Mouse (Mus musculus): ENCODE measurements at regions not wholly inside any gene's neighbourhood (a gene's known extent, or its start where the extent isn't known, plus 50 kb on each side); places are given as distances from the start of the nearest gene placed in this dataset.
A peak's percentile ranks its signal among the peaks of the same experiment; 100 is the strongest.

GRCm38 (mm10) chr1:152313480-152313879, 73.0 kb downstream of the Tsen15 start:
- DNase-seq (ENCODE audit: low spot score) = no peak
- intact Hi-C loops (cut with DNase I) = no loop called here

GRCm38 (mm10) chr1:152305461-152305860, 81.0 kb downstream of the Tsen15 start:
- intact Hi-C loops (cut with DNase I) = no loop called here

GRCm38 (mm10) chr1:152304487-152305130, 81.9 kb downstream of the Tsen15 start:
- intact Hi-C loops (cut with DNase I) = no loop called here
- no peak for DNase-seq (ENCODE audit: low spot score)

More at GRCm38 (mm10) chr1:152305461-152305860, 81.0 kb downstream of the Tsen15 start:
- DNase-seq (ENCODE audit: low spot score) = no peak

DNA sequence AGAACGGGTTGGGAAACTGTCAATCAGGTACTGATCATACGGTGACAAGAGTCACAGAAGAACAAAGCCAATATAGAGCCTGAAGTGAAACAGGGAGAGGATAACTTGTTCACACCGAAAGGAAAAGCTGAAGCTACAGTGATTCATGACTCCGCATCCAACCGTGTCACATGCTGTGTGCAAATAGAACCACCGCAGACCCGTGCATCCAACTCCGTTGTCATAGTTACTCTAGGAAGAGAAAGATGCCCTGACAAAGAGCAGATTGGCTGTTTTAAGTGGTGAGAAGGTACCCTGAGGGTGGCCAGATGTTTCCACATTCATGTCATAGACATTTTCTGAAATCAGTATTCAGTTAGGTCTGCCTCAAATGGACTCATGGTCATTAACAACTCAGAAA, 85.1 kb downstream of the Tsen15 start:
- no peak for DNase-seq (ENCODE audit: low spot score)
- intact Hi-C loops (cut with DNase I) = no loop called here

- DNase-seq (ENCODE audit: low spot score) = no peak
- intact Hi-C loops (cut with DNase I) = no loop called here
Observed at GRCm38 (mm10) chr1:152292196-152292736, 94.2 kb downstream of the Tsen15 start.

DNA sequence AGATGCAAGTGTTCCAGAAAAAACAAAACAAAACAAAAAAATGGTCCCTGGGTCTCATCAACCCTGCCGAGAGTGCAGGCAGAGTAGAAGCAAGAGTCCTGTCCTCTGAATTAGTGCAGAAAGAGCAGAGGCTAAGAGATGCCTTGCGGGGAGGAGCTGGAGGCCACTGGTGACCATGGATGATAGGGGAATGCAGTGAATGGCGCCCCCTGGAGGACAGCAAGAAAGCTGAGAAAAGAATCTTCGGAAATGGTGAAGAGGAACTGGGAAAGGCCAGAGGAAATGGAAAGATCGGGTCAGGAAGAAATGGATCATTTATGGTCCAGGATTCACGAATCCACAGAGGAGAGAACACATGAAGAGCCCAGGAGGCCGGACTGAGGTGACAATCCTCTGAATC, 95.7 kb downstream of the Tsen15 start:
- intact Hi-C loops (cut with DNase I) = loop anchor here (1.0 to 2.0 kb wide), 2 partner anchors 78 to 470 kb away; no protein-coding TSS in a partner anchor
- DNase-seq (ENCODE audit: low spot score) = peak; percentile 40

DNA sequence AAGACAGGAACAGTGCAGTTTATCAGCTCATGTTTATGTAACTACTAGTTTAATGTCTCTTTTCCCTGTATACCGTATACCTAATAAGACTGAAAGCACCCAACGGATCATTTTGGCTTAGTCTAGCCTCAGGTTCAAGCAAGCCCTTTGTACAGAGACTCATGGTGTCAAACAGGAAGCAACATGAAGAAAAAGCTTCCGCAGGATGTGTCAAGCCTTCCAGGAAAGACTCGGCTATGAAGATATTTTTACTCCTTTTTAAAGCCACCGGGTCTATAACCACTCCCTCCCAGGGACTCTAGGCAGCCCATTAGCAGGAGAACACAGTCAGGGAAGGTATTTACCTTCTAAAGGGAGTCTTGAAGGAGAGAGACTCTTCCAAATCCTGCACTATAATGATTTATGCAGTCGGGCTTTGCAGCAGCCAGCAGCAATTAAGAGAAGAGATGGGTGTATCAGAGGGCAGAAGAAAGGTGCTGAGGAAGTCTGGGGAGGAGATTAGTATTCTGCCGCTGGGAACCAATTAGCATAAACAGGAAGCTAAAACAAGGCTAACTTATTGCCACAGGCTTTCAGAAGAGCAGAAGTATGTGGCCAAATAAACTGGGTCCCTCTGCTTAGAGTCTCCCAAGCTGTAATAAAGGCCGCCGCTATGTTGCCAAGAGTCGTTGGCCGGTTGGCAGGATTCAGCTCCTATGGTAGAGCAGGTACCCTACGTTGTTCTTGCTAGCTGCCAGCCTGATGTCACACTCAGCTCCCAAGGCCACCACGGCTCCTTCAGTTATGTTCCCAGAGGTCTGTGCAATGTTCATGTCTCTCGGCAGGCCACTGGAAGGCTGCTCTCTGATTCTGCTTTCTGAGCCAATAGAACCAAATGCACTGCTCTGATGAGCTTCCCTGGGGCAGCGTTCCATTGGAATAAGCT, 98.7 kb downstream of the Tsen15 start:
- intact Hi-C loops (cut with DNase I) = no loop called here
- DNase-seq (ENCODE audit: low spot score) = no peak

GRCm38 (mm10) chr1:152286677-152287076, 99.8 kb downstream of the Tsen15 start:
- DNase-seq (ENCODE audit: low spot score) = no peak
- intact Hi-C loops (cut with DNase I) = no loop called here

DNA sequence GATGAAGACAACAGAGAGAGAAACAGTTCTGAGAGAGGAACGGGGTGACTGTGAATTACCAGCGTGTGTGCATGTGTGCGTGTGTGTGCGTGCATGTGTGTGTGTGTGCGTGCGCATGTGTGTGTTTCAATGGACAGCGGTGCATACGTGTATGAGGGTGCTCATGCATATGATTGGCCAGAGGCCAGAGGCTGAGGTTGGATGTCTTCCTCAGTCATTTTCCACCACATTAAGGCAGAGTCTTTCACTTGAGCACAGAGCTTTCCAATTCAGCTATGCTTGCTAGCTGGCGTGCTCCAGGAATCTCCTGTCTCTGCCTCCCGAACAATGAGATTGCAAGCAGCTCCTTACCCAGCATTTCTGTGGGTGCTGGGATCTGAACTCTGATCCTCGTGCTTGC, 104.4 kb downstream of the Tsen15 start:
- intact Hi-C loops (cut with DNase I) = no loop called here
- DNase-seq (ENCODE audit: low spot score) = no peak

DNA sequence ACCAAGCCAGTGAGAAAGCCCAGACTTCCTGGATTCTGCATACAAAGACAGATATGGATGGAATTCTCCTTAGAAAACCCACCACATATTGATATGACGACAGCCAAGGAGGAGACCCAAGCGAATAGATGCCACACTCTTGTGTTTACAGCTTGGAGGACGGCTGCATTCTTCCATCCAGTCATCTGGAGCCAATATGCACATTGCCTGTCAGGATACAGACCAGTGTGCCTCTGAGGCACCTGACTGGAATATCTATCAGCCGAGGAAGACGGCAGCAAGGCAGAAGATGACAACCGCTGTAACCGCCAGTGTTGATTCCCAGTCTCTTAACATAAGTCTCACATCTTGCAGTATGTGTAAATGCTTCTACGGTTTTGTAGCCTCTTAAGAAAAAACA, 105.3 kb downstream of the Tsen15 start:
- intact Hi-C loops (cut with DNase I) = no loop called here
- DNase-seq (ENCODE audit: low spot score) = no peak

- intact Hi-C loops (cut with DNase I) = no loop called here
Observed at GRCm38 (mm10) chr1:152280014-152280413, 106.5 kb downstream of the Tsen15 start.

DNA sequence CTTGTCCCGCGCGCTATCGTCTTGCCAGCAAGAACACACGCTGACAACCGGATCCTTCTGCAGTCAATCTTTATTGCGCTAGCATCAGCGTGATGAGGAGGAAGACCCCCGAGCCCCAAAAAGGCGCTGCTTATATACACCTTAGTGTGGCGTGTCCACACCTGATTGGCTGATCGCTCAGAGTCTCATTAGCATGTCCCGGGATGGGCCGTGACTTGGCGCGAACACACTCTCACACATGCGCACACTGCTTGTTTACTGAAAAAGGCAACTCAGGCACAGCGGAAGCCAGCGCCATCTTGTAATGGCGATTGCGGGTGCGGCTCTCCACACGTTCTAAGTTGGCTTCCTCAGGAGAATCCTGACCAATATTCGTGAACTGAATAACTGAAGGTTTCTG, 111.5 kb downstream of the Tsen15 start:
- intact Hi-C loops (cut with DNase I) = no loop called here
- no peak for DNase-seq (ENCODE audit: low spot score)

More at GRCm38 (mm10) chr1:152280014-152280413, 106.5 kb downstream of the Tsen15 start:
- no peak for DNase-seq (ENCODE audit: low spot score)

GRCm38 (mm10) chr1:152273430-152273829, 113.1 kb downstream of the Tsen15 start:
- DNase-seq (ENCODE audit: low spot score) = no peak
- intact Hi-C loops (cut with DNase I) = no loop called here

DNA sequence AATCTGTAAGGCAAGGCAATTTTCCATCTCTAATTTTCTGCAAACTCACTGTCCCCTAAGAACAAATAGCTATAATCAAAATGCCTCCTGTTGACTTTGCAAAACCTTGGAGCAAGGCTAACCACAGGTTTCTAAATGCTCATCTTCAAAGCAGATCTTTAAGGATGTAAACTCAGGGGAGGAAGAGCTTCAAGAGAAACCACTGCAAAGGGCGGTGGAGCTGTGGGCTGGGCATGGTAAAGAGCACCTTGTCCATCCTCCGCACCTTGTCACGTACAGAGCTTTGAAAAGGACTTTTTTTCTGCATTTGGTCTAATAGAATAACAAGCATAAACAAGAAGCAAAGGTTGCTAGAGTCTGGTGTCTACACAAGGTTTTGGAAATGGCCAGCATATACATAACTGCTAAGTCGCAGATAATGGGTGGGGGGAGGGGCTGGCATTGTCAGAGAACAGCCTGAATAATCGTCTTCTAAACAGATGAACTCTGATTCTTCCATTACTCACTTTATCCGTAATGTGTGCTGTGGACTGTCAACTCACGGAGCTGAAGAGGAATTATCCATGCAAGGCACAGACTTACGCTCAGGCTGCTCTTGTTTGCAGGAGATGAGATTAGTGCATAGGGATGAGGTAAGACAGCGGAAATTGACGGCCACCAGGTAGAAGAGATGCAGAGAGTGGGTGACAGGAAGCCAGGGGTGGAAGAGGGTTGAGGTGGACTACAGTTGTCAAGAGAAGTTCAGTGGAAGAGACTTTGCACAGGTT, 116.4 kb downstream of the Tsen15 start:
- no peak for DNase-seq (ENCODE audit: low spot score)
- intact Hi-C loops (cut with DNase I) = no loop called here

DNA sequence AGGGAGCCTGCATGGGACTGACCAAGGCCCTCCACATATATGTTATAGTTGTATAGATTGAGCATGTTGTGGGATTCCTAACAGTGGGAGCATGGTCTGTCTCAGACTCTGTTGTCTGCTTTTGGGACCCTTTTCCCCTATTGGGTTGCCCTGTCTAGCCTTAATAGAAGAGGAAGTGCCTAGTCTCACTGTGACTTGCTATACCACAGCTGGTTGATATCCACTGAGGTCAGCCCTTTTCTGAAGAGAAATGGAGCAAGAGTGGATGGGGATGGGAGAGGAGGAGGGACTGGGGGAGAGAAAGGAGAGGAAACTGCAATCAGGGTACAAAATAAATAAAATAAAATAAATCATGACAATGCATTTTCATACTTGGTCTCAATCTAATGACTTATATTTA, 120.1 kb downstream of the Tsen15 start:
- no peak for DNase-seq (ENCODE audit: low spot score)
- intact Hi-C loops (cut with DNase I) = no loop called here

- no peak for DNase-seq (ENCODE audit: low spot score)
- intact Hi-C loops (cut with DNase I) = no loop called here
Observed at GRCm38 (mm10) chr1:152264981-152265380, 121.5 kb downstream of the Tsen15 start.

DNA sequence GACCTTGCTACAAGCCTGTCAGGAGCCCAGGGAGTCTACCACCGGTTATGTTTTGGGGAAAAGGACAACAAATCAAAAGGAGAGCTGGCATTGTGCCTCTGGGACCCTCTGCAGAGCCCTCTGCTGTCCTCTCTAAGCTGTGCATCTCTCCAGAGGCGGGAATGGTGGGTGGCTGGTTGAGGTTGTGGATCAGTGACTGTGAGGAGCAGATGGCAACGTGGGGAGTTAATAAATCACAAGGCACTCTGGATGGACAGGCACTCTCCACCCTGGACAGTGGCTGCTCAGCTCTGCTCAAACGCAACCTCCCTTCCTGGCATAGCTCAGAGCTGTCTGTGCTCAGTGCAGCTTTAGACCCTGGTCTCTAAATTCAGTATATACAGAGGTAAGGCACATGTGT, 125.0 kb downstream of the Tsen15 start:
- intact Hi-C loops (cut with DNase I) = no loop called here
- DNase-seq (ENCODE audit: low spot score) = no peak

DNA sequence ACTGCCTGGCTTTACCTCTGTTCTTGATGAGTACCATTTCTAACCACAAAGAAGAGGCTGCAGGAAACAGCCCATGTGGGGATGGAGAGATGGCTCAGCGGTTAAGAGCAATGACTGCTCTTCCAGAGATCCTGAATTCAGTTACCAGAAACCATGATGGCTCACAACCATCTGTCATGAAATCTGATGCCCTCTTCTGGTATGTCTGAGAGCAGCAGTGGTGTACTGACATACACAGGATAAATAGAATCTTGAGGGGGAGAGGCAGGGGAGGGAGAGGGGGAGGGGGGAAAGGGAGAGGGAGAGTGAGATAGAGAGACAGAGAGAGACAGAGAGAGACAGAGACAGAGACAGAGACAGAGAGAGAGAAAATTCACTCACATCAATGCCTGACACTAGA, 125.5 kb downstream of the Tsen15 start:
- intact Hi-C loops (cut with DNase I) = no loop called here
- no peak for DNase-seq (ENCODE audit: low spot score)

GRCm38 (mm10) chr1:152258258-152258657, 128.2 kb downstream of the Tsen15 start:
- DNase-seq (ENCODE audit: low spot score) = no peak
- intact Hi-C loops (cut with DNase I) = no loop called here

- intact Hi-C loops (cut with DNase I) = no loop called here
- DNase-seq (ENCODE audit: low spot score) = no peak
Observed at GRCm38 (mm10) chr1:152253906-152254305, 132.6 kb downstream of the Tsen15 start.
